Mouse (Mus musculus) CH12.LX (cell line): Measurements from ENCODE around the gene Rab36.

Source experiments
- JUND ChIP-seq: conservative IDR thresholded peaks from 2 replicates; pipeline ENCODE4 v1.6.1; 2011; ENCODE audit warnings: low read depth, low read length, improper control_type of control experiment
- POLR2AphosphoS2 ChIP-seq: IDR thresholded peaks from 2 replicates; pipeline ENCODE4 v1.6.1; 2011; ENCODE audit warnings: low read depth, low read length, improper control_type of control experiment
- USF1 ChIP-seq: IDR thresholded peaks from 2 replicates; pipeline ENCODE4 v1.6.1; 2014; ENCODE audit warnings: low read depth, mild to moderate bottlenecking, inconsistent platforms, low read length, improper control_type of control experiment
- ZC3H11A ChIP-seq: IDR thresholded peaks from 2 replicates; pipeline ENCODE4 v1.6.1; 2012; ENCODE audit warnings: low read depth, mild to moderate bottlenecking, inconsistent platforms, low read length, improper control_type of control experiment

DNA sequence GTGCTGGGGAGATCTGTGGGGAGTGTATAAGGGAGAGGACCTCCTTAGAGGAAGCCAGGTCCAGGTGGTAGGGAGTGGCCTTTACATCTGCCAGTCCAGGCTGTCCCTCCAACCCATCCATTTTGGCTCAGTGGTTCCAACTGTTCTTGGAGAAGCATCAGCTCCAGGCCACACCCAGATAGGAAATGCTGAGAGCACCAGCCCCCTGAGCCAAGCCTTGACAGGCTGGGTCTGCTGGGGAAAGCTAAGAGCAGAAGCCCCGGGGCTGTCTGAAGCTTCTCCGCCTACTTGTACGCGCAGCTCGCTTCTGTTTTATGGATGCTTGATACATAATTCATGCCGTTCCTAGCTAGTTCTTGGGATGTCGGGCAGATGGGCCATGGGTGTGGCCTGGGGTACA, 63.4 kb downstream of the Rab36 start:
- TF ChIP-seq ZC3H11A (no peak), POLR2AphosphoS2 (no peak), JUND (no peak), USF1 (no peak)
